Mouse (Mus musculus) olfactory bulb, adult 2 months (tissue): ENCODE results near the gene Aoc3. TPM values are rescaled to one million over a fixed set of nuclear protein-coding genes. Genes with fewer than 3 reads are reported as not detected.
"Not testable (repeated sequence)": the region's sequence is repeated elsewhere in the genome, so short reads cannot be mapped to it uniquely, and the experiment has no call there.

ENCODE experiments used
- H3K27ac ChIP-seq: fragments of 200-500 bp; 2 replicates; pipeline ENCODE4 v1.5.1; 2012; ENCODE audit warnings: low read depth, low read length; ENCODE audit not compliant: insufficient read depth
- H3K4me1 ChIP-seq: fragments of 200-500 bp; 2 replicates; pipeline ENCODE4 v1.6.1; 2012; ENCODE audit warnings: low read length; ENCODE audit not compliant: control insufficient read depth, insufficient read depth
- H3K4me3 ChIP-seq: fragments of 200-500 bp; 2 replicates; pipeline ENCODE4 v1.5.1; 2012; ENCODE audit warnings: mild to moderate bottlenecking, low read depth, low read length, moderate library complexity; ENCODE audit not compliant: insufficient read depth
- CTCF ChIP-seq: fragments of 200-500 bp; IDR thresholded peaks from 2 replicates; pipeline ENCODE4 v1.5.1; 2012; ENCODE audit warnings: low read depth, mild to moderate bottlenecking, low read length, moderate library complexity; ENCODE audit not compliant: insufficient read depth
- POLR2A ChIP-seq: fragments of 200-500 bp; IDR thresholded peaks from 2 replicates; pipeline ENCODE4 v1.6.1; 2012; ENCODE audit warnings: mild to moderate bottlenecking, low read depth, low read length, moderate library complexity; ENCODE audit not compliant: insufficient read depth
- WGBS: fragments of 180-500 bp; shearing (Covaris S2); methylation state at CpG from one replicate; pipeline ENCODE4 v1.1.7; 2018; 5-methylcytosine and 5-hydroxymethylcytosine counted together
- polyA plus RNA-seq: library from polyadenylated mRNA; stranded (reverse); fragments of >200 nt; gene quantifications from 2 replicates; pipeline ENCODE4 v1.2.4, GENCODE M21; 2012; ENCODE audit warnings: low replicate concordance; ENCODE audit not compliant: missing spikeins, insufficient read depth, insufficient read length

Gene Aoc3
- polyA plus RNA-seq, 1 experiment, result not detected

DNA sequence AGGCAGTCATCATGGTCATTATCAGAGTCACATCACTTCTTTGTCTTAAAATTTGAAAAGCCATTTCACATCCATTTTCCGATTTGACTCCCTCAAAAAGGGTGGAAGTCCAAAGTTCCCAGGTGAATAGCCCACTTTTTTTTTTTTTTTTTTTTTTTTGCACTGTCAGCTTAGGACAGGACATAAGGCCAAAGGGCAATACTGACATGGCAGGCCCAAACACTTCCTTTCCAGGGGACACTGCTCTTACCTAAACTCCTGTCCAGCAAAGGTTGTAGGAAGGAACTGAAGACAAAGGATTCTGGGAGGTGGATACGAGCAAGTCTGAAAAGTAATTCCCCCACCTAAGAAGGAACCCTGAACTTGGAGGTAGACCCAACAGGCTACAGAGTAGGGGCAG, 25.5 kb downstream of the Aoc3 start:
- no peak overlapping the region for H3K4me3 ChIP-seq
- 86% methylated on average over 2 of the region's 2 CpGs for WGBS
- H3K4me1 ChIP-seq, result no peaks in the 10 kb centered on the region
- H3K27ac ChIP-seq, result no peak overlapping the region
- no peak for TF ChIP-seq CTCF
- TF ChIP-seq POLR2A, result no peak

- TF ChIP-seq POLR2A (no peak), CTCF (no peak)
- Histone ChIP-seq H3K4me3 (no peak overlapping the region), H3K27ac (no peak overlapping the region), H3K4me1 (no peaks in the 10 kb centered on the region)
- WGBS, result 83% methylated on average over 3 of the region's 3 CpGs
These were observed 27.2 kb downstream of the Aoc3 start for GRCm38 (mm10) chr11:101357505-101358182.

- no peak overlapping the region for H3K4me3 ChIP-seq
- no peaks in the 10 kb centered on the region for H3K4me1 ChIP-seq
- H3K27ac ChIP-seq, result 0 out of 2 replicates have a peak overlapping the region, but pooled peaks have one; percentile 42
- 77% methylated on average over 9 of the region's 9 CpGs for WGBS
- TF ChIP-seq POLR2A (no peak), CTCF (no peak)
These were observed 29.4 kb downstream of the Aoc3 start for GRCm38 (mm10) chr11:101359776-101360175.

DNA sequence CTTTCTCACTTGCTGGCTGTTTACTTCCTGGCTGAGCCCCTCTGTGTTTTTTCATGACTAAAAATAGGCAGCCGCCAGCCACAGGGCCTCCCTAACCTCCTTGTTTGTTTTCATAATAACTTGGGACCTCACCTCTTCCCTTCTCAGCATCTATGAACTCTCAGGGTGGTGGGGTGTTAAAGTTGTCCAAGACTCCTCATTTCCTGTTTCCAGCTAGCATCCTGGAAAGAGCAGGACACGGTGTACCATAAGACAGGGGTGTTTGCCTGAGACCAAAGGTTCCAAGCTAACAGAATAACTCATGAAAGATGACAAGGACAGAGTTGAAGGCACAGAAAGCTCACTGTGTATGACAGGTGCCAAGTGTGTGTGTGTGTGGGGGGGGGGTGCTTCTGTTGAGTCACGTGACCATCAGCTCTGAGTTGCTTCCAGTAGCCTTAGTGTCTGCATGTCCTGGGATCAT, 30.3 kb downstream of the Aoc3 start:
- Histone ChIP-seq H3K4me1 (no peaks in the 10 kb centered on the region), H3K27ac (no peak overlapping the region), H3K4me3 (no peak overlapping the region)
- no peak for TF ChIP-seq CTCF
- TF ChIP-seq POLR2A, result no peak
- 58% methylated on average over 3 of the region's 3 CpGs for WGBS

- no peak overlapping the region for H3K4me3 ChIP-seq
- WGBS, result 91% methylated on average over 5 of the region's 5 CpGs
- no peaks in the 10 kb centered on the region for H3K4me1 ChIP-seq
- H3K27ac ChIP-seq, result no peak overlapping the region
- TF ChIP-seq POLR2A (no peak), CTCF (no peak)
These were observed 34.1 kb downstream of the Aoc3 start for GRCm38 (mm10) chr11:101364531-101364931.

- no peaks in the 10 kb centered on the region for H3K4me1 ChIP-seq
- no peak for TF ChIP-seq POLR2A
- no peak for TF ChIP-seq CTCF
- H3K4me3 ChIP-seq, result no peak within 1 kb of the TSS
- 85% methylated on average over 8 of the region's 8 CpGs for WGBS
- H3K27ac ChIP-seq, result no peak within 1 kb of the TSS
These were observed 37.0 kb downstream of the Aoc3 start, which contains the start of gene G6pc for GRCm38 (mm10) chr11:101367326-101367935. G6pc (plus strand) TSS chr11:101367561.

DNA sequence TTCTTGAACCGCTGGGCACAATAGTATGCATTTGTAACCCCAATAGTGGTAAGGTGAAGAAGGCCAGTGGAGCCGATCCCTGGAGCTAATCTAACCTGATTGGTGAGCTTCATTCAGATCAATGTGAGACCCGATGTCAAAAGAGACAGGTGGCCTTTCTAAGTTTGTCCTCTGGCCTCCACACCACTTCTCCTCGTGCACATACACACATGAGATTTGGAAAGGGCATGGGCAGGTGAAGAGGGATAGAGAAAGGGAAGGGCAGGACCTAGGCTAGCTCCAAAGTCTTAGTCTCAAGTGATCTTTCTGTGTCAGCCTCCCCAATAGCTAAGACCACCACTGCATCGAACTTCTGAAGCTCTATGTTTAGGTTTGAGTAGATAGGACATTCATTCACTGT, 39.7 kb downstream of the Aoc3 start:
- H3K27ac ChIP-seq, result no peak overlapping the region
- TF ChIP-seq POLR2A (no peak), CTCF (no peak)
- WGBS, result 74% methylated on average over 5 of the region's 5 CpGs
- no peak overlapping the region for H3K4me3 ChIP-seq
- no peaks in the 10 kb centered on the region for H3K4me1 ChIP-seq

DNA sequence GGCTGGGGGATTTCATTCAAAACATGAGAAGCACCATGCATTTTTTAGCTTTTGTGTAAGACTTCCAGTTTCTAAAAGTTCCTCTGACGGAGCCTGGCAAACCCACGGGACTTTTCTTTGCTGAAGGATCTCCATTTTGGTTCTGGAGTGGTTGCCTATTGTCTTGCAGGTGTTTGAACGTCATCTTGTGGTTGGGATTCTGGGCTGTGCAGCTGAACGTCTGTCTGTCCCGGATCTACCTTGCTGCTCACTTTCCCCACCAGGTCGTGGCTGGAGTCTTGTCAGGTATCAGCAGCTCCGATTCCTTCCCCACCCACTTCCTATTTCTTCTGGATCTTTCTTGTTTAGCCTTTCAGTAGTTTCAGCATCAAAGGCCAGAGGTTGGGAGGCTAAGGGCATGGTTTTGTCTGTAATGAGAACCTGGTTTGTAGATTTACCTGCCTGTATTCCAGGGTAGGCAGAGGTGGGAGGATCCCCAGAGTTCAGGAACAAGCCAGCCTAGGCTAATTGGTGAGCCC, 44.1 kb downstream of the Aoc3 start:
- no peaks in the 10 kb centered on the region for H3K4me1 ChIP-seq
- no peak for TF ChIP-seq POLR2A
- TF ChIP-seq CTCF, result no peak
- no peak overlapping the region for H3K4me3 ChIP-seq
- H3K27ac ChIP-seq, result no peak overlapping the region
- WGBS, result 55% methylated on average over 7 of the region's 7 CpGs

GRCm38 (mm10) chr11:101378196-101378595, 47.8 kb downstream of the Aoc3 start:
- H3K27ac ChIP-seq, H3K4me1 ChIP-seq, H3K4me3 ChIP-seq: not testable (repeated sequence)
- WGBS, result 92% methylated on average over 8 of the region's 8 CpGs
